Mouse (Mus musculus) kidney, postnatal 14 days (tissue): ENCODE results near the gene Hspa4.
"Not testable (repeated sequence)": the region's sequence is repeated elsewhere in the genome, so short reads cannot be mapped to it uniquely, and the experiment has no call there.

Experiments
- DNase-seq: peaks from one replicate; pipeline ENCODE4 v3.0.0; 2022; ENCODE audit warnings: mixed read lengths

Hspa4 gene

GRCm38 (mm10) chr11:53306965-53307364, 6.7 kb upstream of the Hspa4 start:
- peak; percentile 22 for DNase-seq

- DNase-seq, result no peak
Measured at GRCm38 (mm10) chr11:53304044-53304840, 4.0 kb upstream of the Hspa4 start.

- peak; percentile 35 for DNase-seq
Measured at GRCm38 (mm10) chr11:53301167-53301515, 884 bp upstream of the Hspa4 start.

GRCm38 (mm10) chr11:53299551-53300329, 517 bp downstream of the Hspa4 start:
- peak; percentile 83 for DNase-seq

GRCm38 (mm10) chr11:53297947-53298860, 2.1 kb downstream of the Hspa4 start:
- peak; percentile 54 for DNase-seq

- no peak for DNase-seq
Measured at GRCm38 (mm10) chr11:53296880-53297279, 3.4 kb downstream of the Hspa4 start.

- no peak for DNase-seq
Measured at GRCm38 (mm10) chr11:53294441-53294840, 5.8 kb downstream of the Hspa4 start.

- no peak for DNase-seq
Measured at GRCm38 (mm10) chr11:53290871-53291270, 9.4 kb downstream of the Hspa4 start.

- DNase-seq, result not testable (repeated sequence)
Measured at GRCm38 (mm10) chr11:53290187-53290586, 10.1 kb downstream of the Hspa4 start.

- no peak for DNase-seq
Measured at GRCm38 (mm10) chr11:53285885-53286284, 14.4 kb downstream of the Hspa4 start.

- DNase-seq, result no peak
Measured at GRCm38 (mm10) chr11:53278411-53278810, 21.8 kb downstream of the Hspa4 start.

GRCm38 (mm10) chr11:53275358-53275757, 24.9 kb downstream of the Hspa4 start:
- DNase-seq, result no peak

GRCm38 (mm10) chr11:53273313-53273712, 26.9 kb downstream of the Hspa4 start:
- no peak for DNase-seq

GRCm38 (mm10) chr11:53269596-53269995, 30.7 kb downstream of the Hspa4 start:
- DNase-seq, result no peak

- no peak for DNase-seq
Measured at GRCm38 (mm10) chr11:53260556-53260955, 39.7 kb downstream of the Hspa4 start.

- no peak for DNase-seq
Measured at GRCm38 (mm10) chr11:53260056-53260455, 40.2 kb downstream of the Hspa4 start.

GRCm38 (mm10) chr11:53259047-53259632, 41.1 kb downstream of the Hspa4 start:
- DNase-seq, result no peak

GRCm38 (mm10) chr11:53256914-53257313, 43.3 kb downstream of the Hspa4 start:
- no peak for DNase-seq

GRCm38 (mm10) chr11:53254926-53255325, 45.3 kb downstream of the Hspa4 start:
- DNase-seq, result peak; percentile 72

GRCm38 (mm10) chr11:53254428-53254827, 45.8 kb downstream of the Hspa4 start:
- DNase-seq, result no peak

GRCm38 (mm10) chr11:53252186-53253119, 47.8 kb downstream of the Hspa4 start:
- DNase-seq, result no peak
